Mouse (Mus musculus) ovary, adult 2 months (tissue): Measurements from ENCODE around the gene Rxfp1. TPM values are rescaled to one million over a fixed set of nuclear protein-coding genes. Genes with fewer than 3 reads are reported as not detected.

Experiments
- polyA plus RNA-seq: library from polyadenylated mRNA; depleted of rRNA; stranded (reverse); fragments of >200 nt; gene quantifications from 2 replicates; pipeline ENCODE4 v1.2.3, GENCODE M21; 2012; rRNA removed

Gene Rxfp1
- 4.8 and 5.5 TPM in 2 replicates for polyA plus RNA-seq

DNA sequence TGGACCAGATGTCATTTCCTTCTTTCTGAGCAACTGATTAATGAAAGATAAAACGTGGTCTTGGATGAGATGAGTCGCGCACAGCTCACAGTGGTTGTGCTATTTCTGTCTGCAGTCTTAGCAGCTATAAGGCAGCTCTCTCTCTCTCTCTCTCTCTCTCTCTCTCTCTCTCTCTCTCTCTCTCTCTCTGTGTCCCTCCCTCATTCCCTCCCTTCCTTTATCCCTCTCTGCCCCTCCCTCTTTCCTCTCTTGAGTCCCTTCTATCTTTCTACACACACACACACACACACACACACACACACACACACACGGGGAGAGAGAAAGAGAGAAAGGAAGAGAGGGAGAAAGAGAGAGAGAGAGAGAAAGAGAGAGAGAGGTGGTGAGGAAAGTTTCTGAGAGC, at the start of gene Rxfp1:
TSS of gene Rxfp1 (minus strand) at position 101 of the 400 bp plus-strand sequence.

DNA sequence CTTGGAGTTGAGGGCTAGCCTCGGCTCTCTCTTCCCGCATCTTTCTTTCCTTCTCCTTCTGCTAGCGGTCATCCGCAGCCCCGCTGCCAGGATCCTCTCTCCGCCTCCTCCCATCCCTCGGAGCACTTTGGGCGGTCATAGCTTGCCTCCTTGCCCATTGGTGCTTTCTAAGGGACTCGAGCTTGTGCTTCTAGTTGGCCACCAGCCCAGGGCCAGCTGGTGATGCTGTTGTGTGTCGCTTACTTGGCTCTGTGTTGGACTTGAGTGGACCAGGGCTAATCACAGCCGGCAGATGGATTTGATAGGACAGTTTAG, 108.3 kb downstream of the Rxfp1 start, which contains the start of gene Etfdh:
TSS of gene Etfdh (minus strand) at position 85 of the 315 bp plus-strand sequence.

DNA sequence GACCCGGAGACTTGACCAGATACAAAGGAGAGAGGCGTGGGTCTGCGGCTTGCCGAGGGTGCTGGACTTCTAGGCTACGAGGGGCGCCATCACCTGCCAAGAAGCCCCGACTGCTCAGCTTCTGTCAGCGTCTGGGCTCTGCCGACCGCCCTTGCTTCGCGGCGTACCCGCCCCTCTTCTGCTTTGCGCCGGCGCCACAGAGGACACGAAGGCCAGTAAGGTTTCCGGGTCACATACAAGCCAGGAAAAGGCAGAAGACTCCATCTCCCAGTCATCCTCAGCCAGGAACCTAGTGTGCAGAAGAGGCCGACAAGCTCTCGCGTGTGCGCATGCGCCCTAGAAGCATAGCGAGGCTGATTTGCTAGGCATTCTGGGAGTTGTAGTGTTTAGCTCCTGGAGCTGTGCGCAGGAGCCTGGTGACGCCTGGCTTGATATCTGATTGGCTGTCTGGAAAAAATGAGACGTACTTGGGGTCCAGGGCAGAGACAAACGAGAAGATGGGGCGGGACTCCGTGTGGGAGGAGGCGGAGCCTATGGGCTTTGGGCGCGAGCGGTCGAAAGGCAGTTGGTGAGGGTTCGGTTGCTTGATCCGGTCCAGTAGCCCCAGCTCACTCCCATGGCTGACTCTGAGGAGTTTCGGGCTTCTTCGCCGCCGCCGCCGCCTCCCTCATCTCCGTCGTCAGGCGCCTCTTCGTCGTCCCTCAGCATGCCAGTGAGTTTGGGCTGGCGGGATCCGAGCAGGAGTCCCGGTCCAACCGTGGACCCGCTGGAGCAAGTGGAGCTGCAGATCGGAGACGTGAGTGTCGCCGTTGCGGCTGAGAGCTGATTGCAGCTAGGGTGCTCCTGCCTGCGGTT, 108.9 kb downstream of the Rxfp1 start, which contains the start of gene 4930579G24Rik:
TSS of gene 4930579G24Rik (plus strand) at position 519 of the 855 bp plus-strand sequence.

Other genes with a start within 250 kb of the Rxfp1 start
- 3.7 and 5.0 TPM in 2 replicates for gene Fnip2, start 170.1 kb downstream of the Rxfp1 start, polyA plus RNA-seq
- gene Ppid, start 146.5 kb downstream of the Rxfp1 start, polyA plus RNA-seq = 5.0 and 7.4 TPM in 2 replicates
- gene 4930579G24Rik, start 108.8 kb downstream of the Rxfp1 start, polyA plus RNA-seq = 2.5 and 2.6 TPM in 2 replicates
- gene Etfdh, start 108.4 kb downstream of the Rxfp1 start, polyA plus RNA-seq = 23.6 and 78.6 TPM in 2 replicates
- gene Tmem144, start 114.9 kb upstream of the Rxfp1 start, polyA plus RNA-seq = 0.25 and 0.62 TPM in 2 replicates
- gene Fam198b, start 146.7 kb upstream of the Rxfp1 start, polyA plus RNA-seq = 13.0 and 14.4 TPM in 2 replicates